Mouse (Mus musculus) gastrocnemius, postnatal 10 days (tissue): Measurements from ENCODE around the gene Zfp385b. TPM values are rescaled to one million over a fixed set of nuclear protein-coding genes. Genes with fewer than 3 reads are reported as not detected.

Source experiments
- DNase-seq: peaks from one replicate; pipeline ENCODE4 v3.0.0; 2021; ENCODE audit warnings: mixed read lengths
- long read RNA-seq, 2 experiments: library from polyadenylated mRNA; stranded (forward); transcript quantifications; one replicate each; pipeline ENCODE4 v2.0.0; 2021
- total RNA-seq, 2 experiments: library from RNA; stranded (reverse); gene quantifications; 2 replicates each; pipeline ENCODE4 v1.2.3; 2021

Gene Zfp385b
- 1 to 10 TPM; 5.2 to 7.1 TPM for total RNA-seq
- long read RNA-seq, experiment 1, partial matches to known transcripts: 2 of 3 reads
- long read RNA-seq, experiment 1, other reads (novel, unspliced or antisense): 1 of 3 reads
- long read RNA-seq, experiment 2, partial matches to known transcripts: 0 of 1 reads
- long read RNA-seq, experiment 2, other reads (novel, unspliced or antisense): 0 of 1 reads

GRCm38 (mm10) chr2:77819539-77819938 lies at the start of gene Zfp385b:
Gene Zfp385b (minus strand): TSS chr2:77819639.
- no peak for DNase-seq

- no peak for DNase-seq
Measured at GRCm38 (mm10) chr2:77863934-77864333, 44.5 kb upstream of the Zfp385b start.

- peak; percentile 7 for DNase-seq
Measured at GRCm38 (mm10) chr2:77863522-77863921, 44.1 kb upstream of the Zfp385b start.

GRCm38 (mm10) chr2:77841464-77841863 lies 22.0 kb upstream of the Zfp385b start:
- DNase-seq: no peak

- DNase-seq: no peak
Measured at GRCm38 (mm10) chr2:77839587-77839986, 20.1 kb upstream of the Zfp385b start.

GRCm38 (mm10) chr2:77838688-77839087 lies 19.2 kb upstream of the Zfp385b start:
- no peak for DNase-seq

GRCm38 (mm10) chr2:77835781-77836180 lies 16.3 kb upstream of the Zfp385b start:
- DNase-seq: no peak

- DNase-seq: no peak
Measured at GRCm38 (mm10) chr2:77826133-77826828, 6.8 kb upstream of the Zfp385b start.

- no peak for DNase-seq
Measured at GRCm38 (mm10) chr2:77823026-77823425, 3.6 kb upstream of the Zfp385b start.

- no peak for DNase-seq
Measured at GRCm38 (mm10) chr2:77817357-77817894, 2.0 kb downstream of the Zfp385b start.

- DNase-seq: peak; percentile 49
Measured at GRCm38 (mm10) chr2:77816413-77817314, 2.8 kb downstream of the Zfp385b start.

- peak; percentile 15 for DNase-seq
Measured at GRCm38 (mm10) chr2:77815775-77816412, 3.5 kb downstream of the Zfp385b start.

- DNase-seq: no peak
Measured at GRCm38 (mm10) chr2:77814896-77815295, 4.5 kb downstream of the Zfp385b start.

GRCm38 (mm10) chr2:77813029-77813428 lies 6.4 kb downstream of the Zfp385b start:
- no peak for DNase-seq

GRCm38 (mm10) chr2:77810748-77811147 lies 8.7 kb downstream of the Zfp385b start:
- no peak for DNase-seq

GRCm38 (mm10) chr2:77804781-77805180 lies 14.7 kb downstream of the Zfp385b start:
- no peak for DNase-seq

GRCm38 (mm10) chr2:77802291-77802690 lies 17.1 kb downstream of the Zfp385b start:
- DNase-seq: no peak

GRCm38 (mm10) chr2:77801430-77801829 lies 18.0 kb downstream of the Zfp385b start:
- DNase-seq: no peak

- no peak for DNase-seq
Measured at GRCm38 (mm10) chr2:77801009-77801408, 18.4 kb downstream of the Zfp385b start.

- DNase-seq: no peak
Measured at GRCm38 (mm10) chr2:77797233-77797632, 22.2 kb downstream of the Zfp385b start.

GRCm38 (mm10) chr2:77795859-77796552 lies 23.4 kb downstream of the Zfp385b start:
- peak; percentile 24 for DNase-seq

- DNase-seq: no peak
Measured at GRCm38 (mm10) chr2:77790846-77791245, 28.6 kb downstream of the Zfp385b start.
